Mouse (Mus musculus) liver, embryonic 14.5 days (tissue): Measurements from ENCODE around the gene Pdlim4. TPM values are rescaled to one million over a fixed set of nuclear protein-coding genes. Genes with fewer than 3 reads are reported as not detected.

Experiments
- ATAC-seq: fragments of 200-750 bp; cut with Nextera tagmentation; 2 replicates; pipeline ENCODE4 v1.8.0; 2017; ENCODE audit warnings: moderate number of reproducible peaks, mild to moderate bottlenecking, moderate library complexity; ENCODE audit not compliant: insufficient read depth
- DNase-seq, 3 experiments: peaks; one replicate each; pipeline ENCODE4 v3.0.0-alpha.2; 2012 to 2013; ENCODE audit warnings: low read depth in 3 of 3, low spot score in 3 of 3
- H3K27ac ChIP-seq: fragments of 300-500 bp; sonication (generic); 2 replicates; pipeline ENCODE4 v1.5.1; 2014; ENCODE audit warnings: moderate library complexity, mild to moderate bottlenecking, control low read depth, inconsistent platforms
- H3K27me3 ChIP-seq: fragments of 300-500 bp; sonication (generic); 2 replicates; pipeline ENCODE4 v1.6.1; 2014; ENCODE audit warnings: mild to moderate bottlenecking, low read length, moderate library complexity; ENCODE audit not compliant: control insufficient read depth, insufficient read depth
- H3K36me3 ChIP-seq: fragments of 300-500 bp; sonication (generic); replicated peaks from 2 replicates; pipeline ENCODE4 v1.6.1; 2014; ENCODE audit warnings: low read depth; ENCODE audit not compliant: control insufficient read depth, insufficient read depth
- H3K4me1 ChIP-seq, 2 experiments: fragments of 200-500 bp in 1 of 2; fragments of 300-500 bp in 1 of 2; sonication (generic) in 1 of 2; replicated peaks; 2 replicates each; pipeline ENCODE4 v1.6.1; 2012 to 2014; ENCODE audit warnings: antibody characterized with exemption in 1 of 2, inconsistent platforms in 1 of 2, low read length in 1 of 2; ENCODE audit not compliant: control insufficient read depth in 2 of 2, insufficient read depth in 2 of 2
- H3K4me2 ChIP-seq: fragments of 300-500 bp; sonication (generic); 2 replicates; pipeline ENCODE4 v1.6.1; 2014; ENCODE audit warnings: low read depth, mild to moderate bottlenecking, control low read depth, moderate library complexity
- H3K4me3 ChIP-seq, 2 experiments: fragments of 200-500 bp in 1 of 2; fragments of 300-500 bp in 1 of 2; sonication (generic) in 1 of 2; 2 replicates each; pipeline ENCODE4 v1.5.1; 2012 to 2014; ENCODE audit warnings: low read depth in 2 of 2, low read length in 2 of 2, mild to moderate bottlenecking in 2 of 2, control low read depth in 1 of 2, inconsistent platforms in 1 of 2, moderate library complexity in 1 of 2; ENCODE audit not compliant: insufficient read depth in 1 of 2
- H3K9ac ChIP-seq: fragments of 300-500 bp; sonication (generic); replicated peaks from 2 replicates; pipeline ENCODE4 v1.6.1; 2014; ENCODE audit warnings: mild to moderate bottlenecking, control low read depth, moderate library complexity
- H3K9me3 ChIP-seq: fragments of 300-500 bp; sonication (generic); 2 replicates; pipeline ENCODE4 v1.6.1; 2016; ENCODE audit warnings: low read length, mixed read lengths; ENCODE audit not compliant: control insufficient read depth
- CTCF ChIP-seq: IDR thresholded peaks from 2 replicates; pipeline ENCODE4 v1.5.1; 2016; ENCODE audit warnings: antibody characterized with exemption, low read depth, control low read depth
- EP300 ChIP-seq: IDR thresholded peaks from 2 replicates; pipeline ENCODE4 v1.6.1; 2016; ENCODE audit warnings: antibody characterized with exemption, low read depth
- WGBS: fragments of 180-500 bp; shearing (Covaris S2); extraction: QIAGEN DNeasy Blood & Tissue Kit; methylation state at CpG from one replicate; pipeline ENCODE4 v1.1.7; 2014; ENCODE audit not compliant: insufficient replicate concordance; 5-methylcytosine and 5-hydroxymethylcytosine counted together
- polyA plus RNA-seq, 2 experiments: library from polyadenylated mRNA; depleted of rRNA in 1 of 2; stranded (reverse) in 1 of 2; unstranded in 1 of 2; fragments of >200 nt; fragmentation: Nextera tagmentation in 1 of 2; extraction: Ambion mirVana in 1 of 2; gene quantifications; 2 replicates each; pipeline versions ENCODE4 v1.2.1 to v1.2.3; 2012 to 2014

Pdlim4 gene
- 2.4 and 2.8 TPM in 2 replicates for polyA plus RNA-seq (2012; rRNA removed)
- 2.1 and 2.8 TPM in 2 replicates for polyA plus RNA-seq (2014; fragmentation: Nextera tagmentation; extraction: Ambion mirVana)

- no peak for DNase-seq
- H3K9ac ChIP-seq = no peak within 1 kb of the TSS
Measured at GRCm38 (mm10) chr11:54068520-54069371, at the start of gene Pdlim4. Pdlim4 (minus strand) TSS chr11:54069014.

GRCm38 (mm10) chr11:54117096-54117495 lies 48.3 kb upstream of the Pdlim4 start:
- Histone ChIP-seq H3K27ac (no peak overlapping the region), H3K9ac (no peak overlapping the region), H3K4me2 (no peak overlapping the region), H3K9me3 (no peaks in the 10 kb centered on the region), H3K27me3 (no peaks in the 10 kb centered on the region), H3K4me3 (no peak overlapping the region), H3K4me1 (peaks cover 0 to 4% of the 10 kb centered on the region in 2 experiments; a peak in 2 of 4 replicates), H3K36me3 (no peaks in the 10 kb centered on the region)
- no peak for DNase-seq
- 71% methylated on average over 10 of the region's 10 CpGs for WGBS
- no peak for ATAC-seq
- TF ChIP-seq EP300 = no peak
- TF ChIP-seq CTCF = no peak

More at GRCm38 (mm10) chr11:54068520-54069371, at the start of gene Pdlim4:
- WGBS = 2% methylated on average over 53 of the region's 61 CpGs
- no peaks in the 10 kb centered on the region for H3K36me3 ChIP-seq
- H3K27me3 ChIP-seq = peaks cover 40% of the 10 kb centered on the region
- peak within 1 kb of the TSS; percentile 16 to 32 for H3K4me3 ChIP-seq
- H3K4me2 ChIP-seq = peak within 1 kb of the TSS; percentile 45
- no peak for ATAC-seq
- no peaks in the 10 kb centered on the region for H3K9me3 ChIP-seq
- TF ChIP-seq EP300 = no peak
- TF ChIP-seq CTCF = no peak
- no peak within 1 kb of the TSS for H3K27ac ChIP-seq
- H3K4me1 ChIP-seq = no peaks in the 10 kb centered on the region; a peak in 1 of 4 replicates

GRCm38 (mm10) chr11:54116406-54116805 lies 47.6 kb upstream of the Pdlim4 start:
- Histone ChIP-seq H3K9me3 (no peaks in the 10 kb centered on the region), H3K4me3 (no peak overlapping the region), H3K4me1 (peaks cover 0 to 4% of the 10 kb centered on the region in 2 experiments; a peak in 2 of 4 replicates), H3K27ac (no peak overlapping the region), H3K27me3 (no peaks in the 10 kb centered on the region), H3K4me2 (no peak overlapping the region), H3K9ac (no peak overlapping the region), H3K36me3 (no peaks in the 10 kb centered on the region)
- WGBS = 72% methylated on average over 4 of the region's 4 CpGs
- ATAC-seq (no peak), DNase-seq (no peak)
- TF ChIP-seq CTCF (no peak), EP300 (no peak)

- no peaks in the 10 kb centered on the region for H3K27me3 ChIP-seq
- H3K4me3 ChIP-seq = no peak overlapping the region
- H3K9ac ChIP-seq = no peak overlapping the region
- H3K4me2 ChIP-seq = no peak overlapping the region
- H3K4me1 ChIP-seq = peaks cover 0 to 4% of the 10 kb centered on the region in 2 experiments; a peak in 2 of 4 replicates
- no peaks in the 10 kb centered on the region for H3K9me3 ChIP-seq
- DNase-seq (no peak), ATAC-seq (no peak)
- 67% methylated on average over 3 of the region's 3 CpGs for WGBS
- H3K36me3 ChIP-seq = no peaks in the 10 kb centered on the region
- H3K27ac ChIP-seq = no peak overlapping the region
- TF ChIP-seq EP300 (no peak), CTCF (no peak)
Measured at GRCm38 (mm10) chr11:54115911-54116310, 47.1 kb upstream of the Pdlim4 start.

- Histone ChIP-seq H3K27ac (no peak overlapping the region), H3K9ac (no peak overlapping the region), H3K27me3 (no peaks in the 10 kb centered on the region), H3K4me3 (no peak overlapping the region), H3K4me2 (no peak overlapping the region), H3K36me3 (no peaks in the 10 kb centered on the region), H3K4me1 (peaks cover 0 to 4% of the 10 kb centered on the region in 2 experiments; a peak in 2 of 4 replicates), H3K9me3 (no peaks in the 10 kb centered on the region)
- 73% methylated on average over 8 of the region's 8 CpGs for WGBS
- ATAC-seq (no peak), DNase-seq (no peak)
- TF ChIP-seq CTCF = no peak
- no peak for TF ChIP-seq EP300
Measured at GRCm38 (mm10) chr11:54115301-54115700, 46.5 kb upstream of the Pdlim4 start.
